Mouse (Mus musculus): Measurements from ENCODE around the gene Myl6.
A peak's percentile ranks its signal among the peaks of the same experiment; 100 is the strongest.

The Myl6 gene

DNA sequence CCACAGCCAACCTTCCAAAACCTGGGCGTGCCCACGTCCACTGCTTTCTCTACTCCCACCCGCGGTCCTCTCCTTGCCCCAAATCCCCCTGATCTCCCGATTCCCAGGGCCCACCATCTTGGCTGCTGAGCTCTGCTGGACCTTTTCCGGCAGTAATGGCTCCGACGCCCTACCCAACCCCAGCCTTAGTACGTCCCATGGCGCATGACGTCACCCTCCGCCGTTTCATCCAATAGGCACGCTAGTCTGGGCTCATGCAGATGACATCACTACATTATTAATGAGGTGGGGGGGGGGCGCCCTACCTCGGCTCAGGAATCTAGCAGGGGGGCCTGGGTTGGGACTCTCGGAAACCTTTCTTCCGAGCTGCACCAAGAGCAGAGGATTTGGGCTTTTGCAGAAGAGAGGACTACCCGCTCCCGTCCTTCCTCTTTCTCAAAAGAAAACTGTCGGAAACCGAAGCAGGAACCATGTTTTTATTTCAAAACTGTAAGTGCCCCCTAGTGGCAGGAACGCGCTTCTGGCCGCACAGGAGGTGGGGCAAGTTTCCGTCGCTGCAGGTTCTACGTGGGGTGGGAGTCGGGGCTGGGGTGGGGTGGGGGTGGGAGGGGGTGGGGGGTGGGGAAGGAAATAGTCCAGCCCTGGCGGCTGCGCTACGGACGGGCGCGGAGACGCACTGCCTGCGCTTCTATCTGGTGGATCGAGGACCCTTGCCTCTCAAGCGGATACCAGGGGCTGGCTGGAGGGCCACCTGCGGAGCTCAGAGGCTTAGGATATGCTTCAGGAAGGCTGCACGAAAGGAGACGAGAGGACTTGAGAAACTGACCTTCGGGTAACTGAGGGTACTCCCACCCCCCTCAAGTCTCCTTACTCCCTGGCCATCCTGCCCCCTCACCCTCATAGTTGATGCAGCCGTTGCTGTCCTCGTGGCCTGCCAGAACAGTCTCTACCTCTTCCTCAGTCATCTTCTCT lies at the start of gene Myl6:
Gene Myl6, minus strand, starts transcription at position 451 of the 972 bp plus-strand sequence.
- peak; percentile 96 to 97 for DNase-seq

DNA sequence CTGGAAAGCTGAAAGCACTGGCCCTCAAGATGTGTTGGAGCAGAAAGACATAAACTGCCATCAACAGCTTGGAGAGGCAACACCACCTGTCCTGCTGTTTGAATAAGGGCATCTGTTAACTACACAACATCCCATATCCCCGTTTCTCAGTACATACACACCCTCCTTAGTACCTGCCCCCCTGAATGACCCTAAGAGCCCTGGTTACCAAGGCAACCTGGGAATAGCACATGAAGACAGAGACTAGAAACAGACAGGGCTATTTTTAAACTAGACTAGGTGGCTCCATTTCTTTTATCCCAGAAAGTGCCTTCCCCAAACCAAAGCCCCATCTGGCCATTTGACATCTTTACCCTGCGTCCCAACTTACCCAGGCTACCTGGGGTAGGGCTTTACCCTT lies 49.2 kb upstream of the Myl6 start:
- no peak for DNase-seq

DNA sequence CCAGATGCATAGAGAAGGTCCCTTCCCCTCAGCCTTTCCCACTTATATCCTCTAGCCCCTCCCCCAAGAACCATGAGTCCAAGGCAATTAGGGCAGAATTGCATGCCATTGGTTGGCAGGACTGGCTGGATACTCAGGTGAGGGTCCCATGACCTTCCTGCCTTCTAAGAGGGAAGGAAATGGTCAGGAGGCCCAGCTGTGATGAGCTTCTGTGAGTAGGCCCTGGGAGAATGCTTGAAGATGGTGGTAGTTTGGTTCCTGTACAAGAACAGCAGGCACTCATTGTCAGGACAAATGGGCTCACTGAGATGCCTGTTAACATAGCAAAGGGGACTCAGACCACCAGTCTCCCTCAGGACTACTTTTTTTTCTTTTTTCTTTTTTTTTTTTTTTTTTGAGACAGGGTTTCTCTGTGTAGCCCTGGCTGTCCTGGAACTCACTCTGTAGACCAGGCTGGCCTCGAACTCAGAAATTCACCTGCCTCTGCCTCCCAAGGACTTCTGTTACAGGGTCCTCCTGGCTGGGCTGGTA lies 44.5 kb upstream of the Myl6 start:
- no peak for DNase-seq

DNA sequence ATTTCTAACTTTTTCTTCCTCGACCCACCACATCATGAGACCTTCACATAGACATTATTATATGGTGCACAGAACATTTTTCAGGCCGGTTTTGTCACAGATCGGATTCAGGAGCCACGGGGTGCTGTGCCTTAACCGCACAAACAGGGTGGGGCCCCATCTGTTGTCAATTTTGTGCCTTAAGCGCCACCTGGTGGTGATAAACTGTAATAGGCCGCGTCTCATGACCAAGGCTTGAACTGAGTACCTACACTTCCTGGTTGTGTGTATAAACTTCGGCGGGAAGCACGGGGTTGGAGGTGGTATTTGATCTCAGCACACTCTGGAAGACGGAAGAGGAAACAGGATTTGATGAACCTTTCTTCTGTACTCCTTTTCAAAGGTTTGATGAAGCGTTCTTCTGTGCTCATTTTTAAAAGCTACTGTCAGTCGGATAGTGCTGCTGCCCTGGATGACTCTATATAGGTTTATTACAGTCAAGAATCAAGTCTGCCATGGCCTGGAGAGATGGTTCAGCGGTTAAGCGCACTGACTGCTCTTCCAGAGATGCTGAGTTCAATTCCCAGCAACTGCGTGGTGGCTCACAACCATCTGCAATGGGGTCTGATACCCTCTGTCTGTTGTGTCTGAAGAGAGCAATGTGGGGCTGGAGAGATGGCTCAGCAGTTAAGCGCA lies 42.5 kb upstream of the Myl6 start:
- peak; percentile 91 to 94 for DNase-seq

DNA sequence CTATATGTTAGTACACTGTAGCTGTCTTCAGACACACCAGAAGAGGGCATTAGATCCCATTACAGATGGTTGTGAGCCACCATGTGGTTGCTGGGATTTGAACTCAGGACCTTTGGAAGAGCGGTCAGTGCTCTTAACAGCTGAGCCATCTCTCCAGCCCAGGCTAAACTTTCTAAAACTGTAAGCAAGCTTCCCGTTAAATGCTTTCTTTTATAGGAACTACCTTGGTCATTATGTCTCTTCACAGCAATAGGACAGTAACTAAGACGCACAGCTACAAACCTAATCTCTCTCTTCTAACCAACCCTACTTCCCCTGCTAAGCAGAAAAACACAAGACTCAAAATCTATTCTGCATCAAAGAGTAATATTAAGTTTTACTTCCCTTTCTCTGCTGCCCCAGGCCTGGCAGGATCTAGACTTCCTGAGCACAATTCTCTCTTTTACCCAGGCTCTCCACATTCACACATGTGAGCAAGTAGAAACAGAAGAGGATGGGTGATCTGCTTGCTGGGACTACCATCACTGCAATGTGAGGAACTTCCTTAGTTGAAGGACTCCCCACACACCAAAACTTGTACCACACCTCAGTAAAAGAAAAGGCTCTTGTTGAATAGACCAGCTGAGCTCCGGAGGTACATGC lies 41.8 kb upstream of the Myl6 start:
- peak in 1 of 2 experiments; percentile 70 for DNase-seq

DNA sequence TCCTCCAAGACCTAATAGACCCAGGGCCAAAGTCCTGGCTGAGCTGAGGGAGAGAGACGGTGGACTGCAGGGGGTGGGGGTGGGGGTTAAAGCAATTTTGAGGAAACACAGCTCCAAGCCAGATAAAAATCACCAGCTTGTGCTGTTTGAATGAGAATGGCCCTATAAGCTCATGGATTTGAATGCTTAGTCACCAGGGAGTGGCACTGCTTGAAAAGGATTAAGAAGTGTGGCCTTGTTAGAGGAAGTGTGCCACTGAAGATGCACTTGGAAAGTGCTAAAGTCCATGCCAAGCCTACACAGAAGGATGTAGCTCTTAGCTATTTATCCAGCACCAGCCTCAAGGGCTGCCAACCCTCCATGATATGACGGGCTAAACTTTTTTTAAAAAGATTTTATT lies 41.3 kb upstream of the Myl6 start:
- DNase-seq: peak; percentile 7 to 30

DNA sequence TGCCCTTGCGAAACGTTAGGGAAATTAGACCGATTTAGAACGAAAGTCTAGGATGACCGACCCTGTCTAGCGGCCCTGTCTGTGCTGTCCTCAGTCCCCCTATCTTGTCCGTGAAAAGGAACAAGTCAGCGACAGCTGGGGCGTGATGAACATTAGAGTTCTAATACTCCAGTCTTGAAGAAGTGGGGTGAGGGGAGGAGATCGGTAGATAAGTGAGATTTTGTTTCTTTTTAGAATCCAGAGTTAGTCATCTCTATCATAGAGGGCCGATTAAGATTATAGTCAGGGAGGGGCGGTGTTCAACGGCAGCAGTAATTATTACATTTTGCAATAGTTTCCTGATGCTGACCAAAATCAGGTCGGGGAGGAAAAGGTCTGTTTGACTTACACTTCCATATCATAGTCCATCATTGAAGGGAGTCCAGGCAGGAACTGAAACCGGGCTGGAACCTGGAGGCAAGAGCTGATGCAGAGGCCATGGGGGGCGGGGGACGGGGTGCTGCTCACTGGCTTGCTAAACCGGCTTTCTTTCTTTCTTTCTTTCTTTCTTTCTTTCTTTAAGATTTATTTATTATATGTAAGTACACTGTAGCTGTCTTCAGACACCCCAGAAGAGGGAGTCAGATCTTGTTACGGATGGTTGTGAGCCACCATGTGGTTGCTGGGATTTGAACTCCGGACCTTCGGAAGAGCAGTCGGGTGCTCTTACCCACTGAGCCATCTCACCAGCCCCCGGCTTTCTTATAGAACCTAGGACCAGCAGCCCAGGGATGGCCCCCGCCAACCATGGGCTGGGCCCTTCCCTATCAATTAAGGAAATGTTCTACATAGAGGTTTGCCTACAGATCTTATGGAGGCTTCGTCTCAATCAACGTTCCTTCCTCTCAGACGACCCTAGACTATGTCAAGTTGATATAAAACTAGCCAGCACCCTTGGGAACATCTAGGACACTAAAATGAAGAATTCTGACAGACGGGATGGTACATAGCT lies 32.7 kb upstream of the Myl6 start:
- peak; percentile 38 to 41 for DNase-seq

DNA sequence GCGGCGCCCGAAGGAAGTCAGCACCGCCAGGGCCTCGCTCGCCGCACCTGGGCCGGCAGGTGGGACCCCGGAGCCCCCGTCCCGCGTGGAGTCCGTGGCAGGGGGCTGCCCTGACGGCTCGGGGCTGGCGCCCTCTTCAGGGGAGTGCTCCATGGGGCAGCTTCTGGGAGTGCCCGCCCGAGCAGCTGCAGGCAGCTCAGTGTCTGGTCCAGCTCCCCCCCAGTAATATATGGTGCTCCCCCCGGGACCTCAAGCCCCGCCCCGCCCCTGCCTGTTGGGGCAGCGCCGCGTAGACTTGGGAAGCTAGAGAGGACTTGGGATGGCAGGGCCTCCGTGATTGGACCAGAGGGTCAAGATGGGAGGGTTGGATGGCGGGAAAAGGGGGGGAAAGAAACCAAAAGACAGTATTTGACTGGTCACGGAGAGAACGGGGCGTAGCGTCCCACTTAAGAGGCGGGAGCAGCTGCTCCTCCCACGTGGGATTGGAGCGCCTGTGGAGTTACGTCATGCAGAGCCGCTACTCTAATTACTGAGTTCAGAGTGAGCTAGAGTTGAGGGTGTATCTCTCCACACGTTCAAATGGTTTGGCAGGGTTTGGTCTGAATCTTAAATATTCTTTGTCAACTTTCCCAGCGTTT lies 31.8 kb upstream of the Myl6 start, which contains the start of gene Esyt1:
Gene Esyt1, minus strand, starts transcription at position 201 of the 638 bp plus-strand sequence.
- peak; percentile 87 to 91 for DNase-seq

DNA sequence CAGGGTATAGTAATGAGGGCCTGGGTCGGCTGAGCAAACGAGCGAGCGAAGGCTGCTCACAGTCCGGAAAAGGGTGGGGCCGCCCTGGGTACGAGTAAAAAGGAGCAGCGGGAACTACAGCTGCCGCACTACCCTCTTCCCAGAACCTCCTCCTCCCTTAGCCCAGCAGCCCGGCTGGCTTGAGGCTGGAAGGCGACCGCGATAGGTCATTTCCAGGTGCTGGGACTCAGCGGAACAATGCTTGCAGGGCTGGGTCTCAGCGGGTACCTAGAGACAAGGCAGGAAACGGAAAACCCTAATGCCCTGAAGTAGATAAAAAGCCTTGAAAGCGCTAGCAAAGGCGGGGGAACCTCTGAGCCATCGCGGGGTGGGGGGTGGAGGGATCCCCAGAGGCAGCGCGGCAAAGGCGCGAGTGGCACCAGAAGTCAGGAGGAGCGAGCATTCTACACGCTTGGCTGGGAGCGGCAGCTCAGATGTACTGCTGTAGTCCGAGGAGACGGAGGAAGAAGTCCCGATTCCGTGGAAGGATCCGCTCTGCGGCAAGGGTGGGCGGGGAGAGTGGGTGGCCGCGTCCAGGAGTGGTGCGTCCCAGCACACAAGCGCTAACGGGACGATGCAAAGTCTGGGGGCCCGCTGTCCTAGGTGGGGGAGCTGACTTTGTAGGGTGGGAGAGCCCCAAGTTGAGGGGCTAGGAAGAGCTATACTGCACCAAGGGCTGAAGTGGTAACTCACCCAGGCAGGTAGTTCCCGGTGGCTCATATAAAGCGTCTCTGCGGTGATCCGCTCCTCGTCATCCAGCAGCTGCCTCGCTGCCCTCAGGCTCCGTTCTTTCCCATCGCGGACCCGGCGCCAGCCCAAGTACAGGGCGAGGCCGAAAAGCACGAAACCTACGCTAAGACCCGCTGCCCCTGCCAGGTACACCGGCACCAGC lies 31.1 kb upstream of the Myl6 start:
- DNase-seq: peak; percentile 72 to 74

DNA sequence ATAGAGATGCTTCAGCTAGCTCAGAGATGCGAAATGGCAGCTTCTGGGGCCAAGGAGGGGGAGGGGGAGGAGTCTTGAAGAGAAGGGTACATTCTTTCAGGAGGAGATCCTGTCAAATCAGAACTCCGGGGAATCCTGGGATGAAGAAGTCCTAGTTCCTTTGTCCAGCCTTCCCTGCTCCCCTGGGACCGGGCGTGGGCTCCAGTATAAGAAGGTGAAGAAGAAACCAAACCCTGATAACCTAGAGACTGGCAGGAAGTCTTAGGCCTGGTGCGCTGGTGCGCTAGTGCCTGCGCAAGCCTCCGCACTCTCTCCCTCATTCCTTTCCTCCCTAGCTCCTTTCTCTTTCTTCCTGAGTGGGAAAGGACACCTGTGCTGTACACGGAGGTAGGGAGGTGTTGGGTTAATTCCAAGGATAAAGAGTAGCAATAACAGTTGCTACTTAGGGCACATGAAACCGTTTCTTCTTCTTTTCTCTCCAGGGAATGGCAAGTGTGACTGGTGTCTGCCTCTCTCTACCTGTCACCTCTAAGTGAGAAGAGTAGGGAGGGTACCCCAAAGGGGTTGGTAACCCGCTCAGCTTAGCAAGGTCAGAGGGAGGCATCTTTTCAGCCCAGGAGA lies 30.3 kb upstream of the Myl6 start:
- peak; percentile 31 to 45 for DNase-seq

DNA sequence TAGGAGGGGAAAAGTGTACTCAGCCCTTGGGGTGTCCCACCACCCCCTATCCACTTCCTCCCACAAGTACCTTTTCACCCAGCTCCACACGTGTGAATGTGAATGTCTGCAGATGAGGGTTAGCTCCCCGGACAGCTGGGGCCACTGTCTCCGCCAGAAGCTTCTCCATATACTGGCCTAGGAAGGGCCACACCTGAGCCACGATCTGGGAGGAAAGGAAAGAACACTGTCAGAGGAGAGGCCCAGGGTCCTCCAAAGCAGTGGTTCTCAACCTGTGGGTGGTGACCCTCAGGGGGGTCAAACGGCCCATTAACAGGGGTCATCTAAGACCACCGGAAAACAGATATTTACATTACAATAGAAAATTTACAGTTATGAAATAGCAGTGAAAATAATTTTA lies 28.4 kb upstream of the Myl6 start:
- no peak for DNase-seq

DNA sequence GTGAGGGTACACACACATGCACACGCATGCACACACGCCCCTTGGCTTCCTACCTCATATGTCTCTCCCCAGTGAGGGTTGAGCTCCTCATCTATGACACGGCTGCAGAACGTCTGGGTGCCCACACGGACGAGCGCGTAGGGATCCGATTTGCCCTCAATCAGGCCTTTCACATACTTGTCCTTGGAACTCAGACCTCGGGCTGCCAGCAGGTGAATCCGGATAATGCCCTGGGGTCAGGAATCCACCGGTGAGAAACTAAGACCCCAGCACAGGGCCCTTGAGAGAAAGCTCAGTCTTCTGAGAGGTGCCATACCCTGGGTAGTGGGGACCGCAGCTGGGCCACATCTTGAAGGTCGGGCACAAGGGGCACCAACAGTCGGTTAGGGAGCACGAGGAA lies 26.6 kb upstream of the Myl6 start:
- no peak for DNase-seq

DNA sequence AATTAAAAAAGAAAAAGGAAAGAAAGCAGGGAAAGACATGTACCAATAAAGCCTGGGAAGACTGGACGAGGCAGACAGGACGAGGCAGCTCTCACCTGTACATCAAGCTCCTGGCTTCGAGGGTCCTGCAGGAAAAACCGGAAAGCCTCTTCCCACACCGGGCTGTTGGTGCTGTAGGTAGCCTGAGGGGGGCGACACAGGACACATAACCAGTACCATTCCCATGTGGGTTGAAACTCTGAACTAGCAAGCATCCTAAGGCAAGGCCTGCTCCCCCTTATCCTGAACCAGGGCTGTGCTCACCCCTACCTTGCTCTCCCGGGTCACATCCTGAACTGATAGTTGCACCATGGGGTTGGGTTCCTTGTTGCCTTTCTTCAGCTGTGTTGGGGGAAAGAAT lies 24.9 kb upstream of the Myl6 start:
- peak; percentile 58 to 63 for DNase-seq

DNA sequence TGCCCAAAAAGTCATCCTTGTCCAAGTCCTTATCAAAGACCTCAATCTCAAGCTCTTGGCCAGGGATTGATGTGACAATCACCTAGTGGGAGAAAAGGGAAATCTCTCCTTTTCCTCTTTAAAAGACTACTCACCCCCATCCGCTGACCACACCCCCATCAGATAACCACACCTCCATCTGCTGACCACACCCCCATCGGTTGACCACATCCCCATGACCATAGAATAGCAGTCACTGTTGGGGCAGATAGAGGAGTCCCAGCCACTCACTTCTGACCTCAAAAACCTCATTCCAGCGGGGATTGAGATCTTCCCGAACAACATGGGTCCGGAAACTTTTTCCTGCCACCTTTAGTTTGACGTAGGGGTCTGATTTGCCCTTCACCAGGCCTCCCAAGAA lies 22.7 kb upstream of the Myl6 start:
- DNase-seq: no peak

DNA sequence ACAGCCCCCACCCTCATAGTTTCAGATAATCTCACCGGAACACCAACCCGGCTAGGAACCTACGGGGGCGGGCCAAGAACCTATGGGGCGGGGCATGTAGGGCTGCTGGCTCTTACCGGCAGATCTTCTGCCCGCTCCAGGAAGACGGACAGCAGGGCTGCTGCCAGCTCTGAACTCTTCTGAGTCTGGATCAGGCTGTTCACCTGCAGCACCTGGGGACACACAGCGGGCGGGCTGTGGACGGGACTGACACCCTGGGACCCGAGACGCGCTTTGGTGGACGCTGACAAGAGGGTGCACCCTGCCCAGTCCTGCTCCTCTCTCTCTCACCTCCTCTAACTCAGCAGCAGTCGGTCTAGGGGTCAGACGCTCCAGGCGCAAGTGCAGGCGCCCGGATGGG lies 22.1 kb upstream of the Myl6 start:
- DNase-seq: no peak

DNA sequence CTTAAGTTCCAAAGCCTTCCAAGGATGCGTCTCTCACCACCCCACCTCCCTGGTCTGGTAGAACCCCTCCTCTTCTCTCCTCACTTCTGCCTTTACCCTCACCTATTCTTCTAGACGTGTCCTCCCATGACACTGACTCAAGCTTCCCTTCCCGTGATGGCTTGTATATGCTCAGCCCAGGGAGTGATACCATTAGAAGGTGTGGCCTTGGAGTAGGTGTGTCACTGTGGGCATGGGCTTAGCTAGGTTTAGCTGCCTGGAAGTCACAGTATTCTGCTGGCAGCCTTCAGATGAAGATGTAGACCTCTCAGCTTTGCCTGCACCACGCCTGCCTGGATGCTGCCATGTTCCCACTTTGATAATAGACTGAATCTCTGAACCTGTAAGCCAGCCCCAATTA lies 21.1 kb upstream of the Myl6 start:
- DNase-seq: no peak

DNA sequence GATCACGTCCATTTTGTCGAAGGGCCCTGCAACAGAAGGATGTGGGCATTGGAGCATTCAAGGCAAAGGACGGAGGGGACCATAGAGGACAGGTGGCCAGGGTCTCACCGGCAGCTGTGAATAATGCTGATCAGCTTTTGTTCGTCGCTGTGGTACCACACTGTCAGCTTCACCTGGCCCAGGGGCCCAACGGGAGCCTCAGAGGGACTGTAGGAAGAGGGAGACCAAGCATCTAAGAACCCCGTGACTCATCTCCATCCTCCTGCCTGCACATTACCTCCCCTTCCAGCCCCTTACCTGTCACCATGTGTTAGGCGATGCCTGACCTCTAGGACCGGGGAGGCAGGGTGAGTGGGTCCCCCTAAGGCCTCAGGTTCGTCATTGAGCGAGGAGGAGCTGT lies 17.8 kb upstream of the Myl6 start:
- DNase-seq: no peak

DNA sequence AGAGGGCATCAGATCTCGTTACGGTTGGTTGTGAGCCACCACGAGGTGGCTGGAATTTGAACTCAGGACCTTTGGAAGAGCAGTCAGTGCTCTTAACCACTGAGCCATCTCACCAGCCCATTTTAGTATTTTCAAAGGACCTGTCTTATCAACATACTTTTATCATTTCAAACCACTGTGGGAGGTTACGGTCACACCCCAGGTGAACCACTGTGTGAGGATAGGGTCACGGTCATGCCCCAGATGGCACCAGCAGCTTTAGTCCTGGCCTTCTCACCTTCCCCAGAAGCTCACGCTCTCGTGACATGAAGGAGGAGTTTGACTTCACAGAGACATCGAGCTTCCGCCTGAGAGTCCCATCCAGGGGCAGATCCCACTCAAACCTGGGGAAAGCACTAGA lies 17.2 kb upstream of the Myl6 start:
- no peak for DNase-seq

DNA sequence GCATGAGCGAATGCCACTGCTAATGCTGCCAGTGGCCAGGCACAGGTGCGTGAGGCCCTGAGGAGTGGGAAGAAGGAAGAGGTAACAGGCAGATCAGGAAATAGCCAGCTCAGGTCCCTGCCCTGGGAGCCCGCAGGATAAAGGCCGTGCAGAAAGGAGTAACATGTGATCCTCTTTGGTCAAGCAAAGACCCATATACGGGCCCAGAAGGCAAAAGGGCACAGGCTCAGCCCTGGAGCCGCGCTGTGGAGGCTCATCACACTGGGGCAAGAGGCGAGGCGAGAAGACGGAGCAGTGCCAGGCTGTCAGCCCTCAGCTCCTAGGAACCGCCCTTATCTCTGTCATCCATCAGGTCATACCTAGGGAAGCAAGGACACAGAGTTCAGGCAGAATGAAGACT lies 16.4 kb upstream of the Myl6 start:
- DNase-seq: no peak

DNA sequence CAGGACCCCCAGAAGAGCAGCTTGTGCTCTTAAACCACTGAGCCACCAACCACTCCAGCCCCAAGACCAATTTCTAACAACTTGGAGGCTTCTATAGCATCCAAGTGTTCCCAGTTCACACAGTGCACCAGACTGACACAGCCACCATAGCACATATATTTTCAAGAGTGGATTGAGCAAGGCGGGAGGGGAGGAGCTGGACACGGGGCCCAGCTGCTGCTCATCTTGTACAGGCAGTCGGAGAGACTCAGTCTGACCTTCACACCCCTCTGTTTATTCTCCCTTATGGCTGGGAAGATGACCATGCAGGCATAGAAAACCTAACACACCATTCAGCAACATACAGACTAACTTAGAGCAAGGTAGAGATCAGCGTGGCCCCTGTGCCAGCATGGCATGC lies 15.9 kb upstream of the Myl6 start:
- DNase-seq: no peak
